Mouse (Mus musculus): ENCODE results near the gene Klf3.

Gene Klf3

GRCm38 (mm10) chr5:64839016-64839599 lies 35.9 kb downstream of the Klf3 start:
- peak; percentile 25 to 46 for DNase-seq

GRCm38 (mm10) chr5:64840087-64840486 lies 36.9 kb downstream of the Klf3 start:
- no peak for DNase-seq

DNA sequence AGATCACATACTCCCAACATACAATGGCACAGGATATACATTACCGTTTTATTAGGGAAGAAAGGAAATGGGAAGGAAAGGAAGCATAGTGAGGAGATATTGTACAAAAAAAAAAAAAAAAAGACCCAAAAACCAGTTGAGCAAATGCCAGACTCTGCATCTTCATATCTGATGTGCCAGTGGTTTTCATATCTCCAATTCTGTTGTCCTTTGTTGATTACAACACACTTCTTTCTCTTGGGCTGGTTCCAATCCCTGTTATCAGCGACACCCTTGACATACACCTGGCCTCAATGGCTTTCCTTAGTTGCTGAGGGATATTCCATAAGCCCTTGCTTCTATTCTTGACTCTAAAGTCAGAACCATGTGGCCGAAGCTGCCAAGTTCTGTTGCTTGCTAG lies 41.4 kb downstream of the Klf3 start:
- no peak for DNase-seq

GRCm38 (mm10) chr5:64847305-64847704 lies 44.1 kb downstream of the Klf3 start:
- DNase-seq: no peak

DNA sequence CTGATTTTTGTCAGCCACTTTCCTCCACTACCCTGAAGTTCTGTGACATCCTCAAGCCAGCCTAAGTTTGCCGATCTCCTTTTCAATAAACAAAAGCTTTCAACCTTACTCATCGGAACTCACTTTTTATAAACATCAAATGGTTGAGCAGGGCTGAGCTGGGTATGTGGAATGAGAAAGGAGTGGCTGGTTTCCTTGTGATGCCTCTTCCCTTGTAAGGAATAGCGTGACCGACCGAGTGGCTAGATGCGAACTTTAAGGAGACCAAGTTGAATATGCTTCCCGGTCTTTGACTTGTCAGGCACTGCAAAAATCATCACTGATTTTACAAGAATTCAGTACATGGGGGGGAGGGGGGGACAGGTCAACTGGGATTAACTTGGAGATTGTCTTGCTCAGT lies 46.7 kb downstream of the Klf3 start:
- no peak for DNase-seq

DNA sequence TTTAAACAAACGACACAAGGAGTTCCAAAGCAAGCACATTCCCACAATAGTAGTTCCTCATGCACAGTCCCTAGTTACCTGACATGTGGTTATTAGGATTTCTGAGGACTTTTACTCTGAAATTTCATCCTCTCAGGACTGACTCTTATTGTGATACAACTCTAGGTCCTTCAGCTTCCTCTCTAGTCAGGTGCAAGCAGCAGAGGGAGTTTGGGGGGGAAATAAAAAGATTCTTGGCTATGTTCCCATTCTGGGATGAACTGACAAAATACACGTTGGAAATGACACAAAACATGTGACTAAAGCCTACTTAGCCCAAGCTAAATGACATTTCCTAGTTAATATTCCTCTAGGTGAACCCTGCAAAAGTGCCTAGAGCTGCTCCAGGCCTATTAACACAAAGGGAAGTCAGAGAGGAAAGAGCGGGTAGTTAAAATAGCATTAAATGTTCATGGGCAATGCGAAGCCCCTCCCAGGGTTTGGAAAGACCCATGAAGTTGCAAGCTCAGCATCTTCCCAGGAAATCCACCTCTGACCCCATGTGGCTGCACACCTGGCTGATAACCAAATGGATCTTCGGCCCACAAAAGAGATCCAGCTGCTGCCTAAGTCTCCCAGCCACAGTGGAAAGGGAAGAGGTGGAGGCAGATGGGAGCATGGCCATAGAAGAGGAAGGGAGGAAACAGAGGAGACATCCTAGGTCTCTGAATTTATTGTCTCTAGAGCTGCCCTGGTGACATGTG lies 49.6 kb downstream of the Klf3 start:
- peak; percentile 60 to 77 for DNase-seq

DNA sequence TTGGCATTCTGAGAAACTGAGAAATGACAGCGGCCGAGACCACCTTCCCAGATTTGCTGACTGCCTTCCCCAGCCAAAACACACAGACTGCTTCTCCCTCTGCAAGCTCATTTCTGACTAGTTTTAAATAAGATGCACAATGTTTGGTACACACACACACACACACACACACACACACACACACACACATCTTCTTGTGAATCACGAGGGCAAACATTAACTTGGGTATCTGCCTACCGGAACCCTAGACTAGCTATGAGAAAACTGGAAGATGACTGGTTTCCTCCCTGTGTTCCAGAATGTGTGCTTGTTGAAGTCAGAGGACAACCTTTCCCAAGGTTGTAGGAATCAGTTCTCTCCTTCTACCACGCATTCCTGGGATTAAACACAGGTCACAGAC lies 50.2 kb downstream of the Klf3 start:
- peak; percentile 36 to 45 for DNase-seq

DNA sequence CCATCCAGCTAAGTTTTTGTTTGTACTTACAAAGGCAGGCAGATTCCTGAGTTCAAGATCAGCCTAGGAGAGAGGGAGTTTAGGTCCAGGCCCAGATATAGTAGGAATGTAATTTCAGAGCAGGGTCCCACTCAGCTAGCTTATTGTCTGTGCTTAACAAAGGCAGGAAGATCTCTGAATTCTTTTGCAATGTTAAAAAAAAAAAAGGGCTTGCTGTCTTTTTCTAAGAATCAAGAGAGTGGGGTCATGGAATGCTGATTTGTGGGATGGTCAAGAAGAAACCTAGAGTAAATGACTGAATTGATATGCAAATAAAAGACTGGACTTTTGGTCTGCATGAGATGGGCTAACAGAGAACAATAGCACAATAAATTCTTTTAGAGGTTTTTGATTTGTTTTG lies 52.0 kb downstream of the Klf3 start:
- no peak for DNase-seq

DNA sequence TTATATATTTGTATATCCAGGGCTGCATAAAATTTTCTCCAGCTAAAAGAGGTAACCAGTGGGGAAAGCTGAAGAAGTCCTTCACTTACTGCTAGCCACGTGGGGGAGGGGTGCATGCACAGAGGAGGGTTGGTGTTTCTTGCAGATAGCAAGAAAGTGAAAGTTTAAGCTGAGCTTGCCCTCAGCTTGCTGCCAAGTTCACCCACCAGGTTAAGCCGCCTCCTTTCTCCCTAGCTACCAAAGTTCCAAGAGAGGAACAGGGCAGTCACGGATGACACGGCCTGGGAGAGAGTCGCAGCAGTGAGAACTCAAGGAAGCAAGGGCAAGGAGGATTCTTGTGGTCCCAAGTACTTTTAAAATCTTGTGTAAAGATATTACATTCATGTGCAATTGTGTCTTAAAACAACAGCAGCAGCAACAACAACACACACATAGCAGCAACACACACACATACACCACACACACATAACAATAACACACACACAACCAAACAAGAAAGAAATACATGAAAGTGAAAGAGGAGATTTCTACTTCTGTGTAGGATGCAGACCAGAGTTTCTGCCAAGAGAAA lies 57.8 kb downstream of the Klf3 start:
- DNase-seq: peak; percentile 84 to 89

GRCm38 (mm10) chr5:64861471-64862199 lies 58.4 kb downstream of the Klf3 start:
- DNase-seq: peak; percentile 90 to 96

- DNase-seq: peak in 1 of 2 experiments; percentile 32
Observed at GRCm38 (mm10) chr5:64862269-64862668, 59.1 kb downstream of the Klf3 start.

GRCm38 (mm10) chr5:64864699-64865108 lies 61.5 kb downstream of the Klf3 start:
- DNase-seq: peak; percentile 40 to 51

- no peak for DNase-seq
Observed at GRCm38 (mm10) chr5:64865219-64865964, 62.2 kb downstream of the Klf3 start.

DNA sequence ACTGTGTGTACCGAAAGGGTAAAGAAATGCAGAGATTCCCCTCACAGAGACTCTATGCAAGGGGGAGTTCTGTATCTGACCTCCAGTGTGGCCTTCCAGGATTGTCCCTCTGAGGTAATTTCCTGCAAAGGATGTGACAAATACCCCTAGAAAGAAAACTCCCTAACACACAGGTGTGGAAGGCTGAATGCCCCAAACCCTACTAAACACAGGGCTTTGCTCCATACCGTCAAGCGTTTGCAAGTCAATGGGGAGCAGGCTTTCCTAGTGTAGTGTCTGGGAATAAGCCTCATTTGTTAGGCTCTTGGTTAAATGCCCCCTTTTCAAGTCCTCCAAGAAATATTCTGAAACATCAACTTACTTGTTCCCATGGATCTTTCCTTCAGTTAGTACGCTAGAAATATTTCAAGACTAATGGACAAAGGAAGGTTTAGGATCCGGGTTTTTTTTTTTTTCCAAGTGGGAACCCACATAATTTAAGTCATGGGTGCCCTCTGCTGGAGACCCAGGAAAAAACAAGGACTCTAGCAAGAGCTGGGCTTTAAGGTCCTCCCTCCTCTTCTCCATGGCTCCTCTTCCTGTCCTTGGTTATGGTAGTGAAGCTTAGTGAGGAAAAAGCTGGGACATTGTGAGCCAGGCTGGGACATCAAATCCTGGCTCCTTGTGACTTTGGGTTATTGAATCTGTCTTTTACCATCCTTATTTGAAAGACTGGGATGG lies 63.3 kb downstream of the Klf3 start:
- DNase-seq: peak; percentile 93 to 96

GRCm38 (mm10) chr5:64867124-64867523 lies 63.9 kb downstream of the Klf3 start:
- DNase-seq: no peak

DNA sequence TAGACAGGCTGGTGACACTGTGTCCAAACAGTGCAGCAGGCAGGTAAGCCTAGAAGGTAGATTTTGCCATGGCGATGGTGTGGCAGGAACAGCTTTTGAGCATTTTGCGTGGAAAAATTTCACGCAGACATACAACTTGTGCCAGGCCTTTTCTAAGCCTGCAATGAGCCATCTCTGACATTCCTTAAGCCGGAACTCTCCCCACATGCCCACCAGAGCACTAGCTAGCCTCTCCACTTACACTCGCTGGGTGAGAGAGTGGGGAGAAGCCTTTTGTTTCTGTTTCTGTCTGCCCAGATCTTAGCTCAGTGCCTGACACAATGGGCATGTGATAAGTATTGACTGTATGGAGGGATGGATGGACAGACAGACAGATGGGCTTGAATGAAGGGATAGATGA lies 64.4 kb downstream of the Klf3 start:
- no peak for DNase-seq

GRCm38 (mm10) chr5:64876086-64876830 lies 73.1 kb downstream of the Klf3 start:
- DNase-seq: no peak

- no peak for DNase-seq
Observed at GRCm38 (mm10) chr5:64877235-64878026, 74.2 kb downstream of the Klf3 start.

DNA sequence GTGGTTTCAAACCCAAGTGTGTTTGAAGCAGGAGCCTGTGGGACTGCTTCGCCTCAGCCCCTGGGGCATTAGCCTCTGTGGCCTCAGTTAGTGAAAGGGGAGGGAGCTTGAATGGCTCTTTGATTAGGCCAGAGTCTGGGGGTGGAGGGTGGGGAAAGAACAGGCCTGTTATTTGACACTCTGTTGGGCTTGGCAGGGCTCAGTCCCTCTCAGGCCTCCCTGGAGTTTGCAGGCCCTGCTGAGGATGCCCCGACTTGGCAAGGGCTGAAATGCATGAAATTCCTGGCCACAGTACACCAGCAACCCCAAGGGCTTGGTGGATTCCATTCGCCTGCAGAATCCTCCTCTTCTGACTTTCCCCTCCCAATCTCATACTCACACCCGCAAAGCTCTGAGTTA lies 74.8 kb downstream of the Klf3 start:
- peak; percentile 58 to 62 for DNase-seq

DNA sequence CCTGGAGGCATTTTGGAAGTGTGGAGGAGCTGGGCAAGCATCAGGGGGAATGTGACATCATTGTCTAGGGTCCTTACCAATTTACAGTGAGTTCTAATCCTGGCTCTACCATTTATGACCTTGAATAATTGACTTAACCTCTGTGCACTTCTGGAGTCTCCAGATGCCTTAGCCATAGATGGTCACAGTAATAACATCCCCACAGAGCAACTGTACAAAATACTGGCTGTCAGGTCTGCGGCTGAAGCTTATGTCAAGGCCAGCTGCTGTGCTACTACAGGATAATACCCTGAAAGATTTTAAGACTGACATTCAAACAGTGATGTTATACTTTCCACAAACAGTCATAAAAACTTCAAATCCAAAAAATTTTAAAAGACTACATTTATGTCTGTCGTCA lies 75.3 kb downstream of the Klf3 start:
- no peak for DNase-seq

GRCm38 (mm10) chr5:64879241-64879640 lies 76.1 kb downstream of the Klf3 start:
- DNase-seq: no peak

Data from kidney, postnatal 36 days (tissue).